Mouse (Mus musculus): Measurements from ENCODE around the gene Gm29776. TPM values are rescaled to one million over a fixed set of nuclear protein-coding genes. Genes with fewer than 3 reads are reported as not detected.

Gm29776 gene
- not detected for total RNA-seq (2021)
- long read RNA-seq, experiment 1, result 0 reads
- long read RNA-seq, experiment 2, result 0 reads

GRCm38 (mm10) chr14:54698733-54699132, at the start of gene Gm29776:
TSS of gene Gm29776 (minus strand) at chr14:54698833.
- no peak for DNase-seq (ENCODE audit: low spot score in 2 of 2)
- TF ChIP-seq CTCF (conservative IDR thresholded peaks at IDR 0.05), result no peak
- H3K4me3 ChIP-seq, result no peak within 1 kb of the TSS

GRCm38 (mm10) chr14:54746038-54746437, 47.4 kb upstream of the Gm29776 start:
- no peak for DNase-seq (ENCODE audit: low spot score in 2 of 2)
- Histone ChIP-seq H3K4me3 (no peak overlapping the region), H3K27ac (no peak overlapping the region)
- TF ChIP-seq CTCF (conservative IDR thresholded peaks at IDR 0.05), result no peak

More at GRCm38 (mm10) chr14:54698733-54699132, at the start of gene Gm29776:
- no peak within 1 kb of the TSS for H3K27ac ChIP-seq

- TF ChIP-seq CTCF (conservative IDR thresholded peaks at IDR 0.05), result no peak
- no peak overlapping the region for H3K27ac ChIP-seq
- no peak for DNase-seq (ENCODE audit: low spot score in 2 of 2)
Measured at GRCm38 (mm10) chr14:54744473-54744872, 45.8 kb upstream of the Gm29776 start.

GRCm38 (mm10) chr14:54742375-54742774, 43.7 kb upstream of the Gm29776 start:
- DNase-seq (ENCODE audit: low spot score in 2 of 2), result no peak
- Histone ChIP-seq H3K4me3 (no peak overlapping the region), H3K27ac (no peak overlapping the region)
- no peak for TF ChIP-seq CTCF (conservative IDR thresholded peaks at IDR 0.05)

More at GRCm38 (mm10) chr14:54744473-54744872, 45.8 kb upstream of the Gm29776 start:
- no peak overlapping the region for H3K4me3 ChIP-seq

- Histone ChIP-seq H3K4me3 (no peak overlapping the region), H3K27ac (no peak overlapping the region)
- no peak for DNase-seq (ENCODE audit: low spot score in 2 of 2)
- no peak for TF ChIP-seq CTCF (conservative IDR thresholded peaks at IDR 0.05)
Measured at GRCm38 (mm10) chr14:54741721-54742120, 43.1 kb upstream of the Gm29776 start.

- H3K4me3 ChIP-seq, result no peak overlapping the region
- no peak for DNase-seq (ENCODE audit: low spot score in 2 of 2)
- no peak for TF ChIP-seq CTCF (conservative IDR thresholded peaks at IDR 0.05)
- peak overlapping the region; percentile 85 for H3K27ac ChIP-seq
Measured at GRCm38 (mm10) chr14:54737634-54738033, 39.0 kb upstream of the Gm29776 start.

GRCm38 (mm10) chr14:54736555-54737552, 38.2 kb upstream of the Gm29776 start:
- TF ChIP-seq CTCF (conservative IDR thresholded peaks at IDR 0.05), result no peak
- H3K4me3 ChIP-seq, result no peak overlapping the region
- peak; percentile 50 to 86 for DNase-seq (ENCODE audit: low spot score in 2 of 2)
- peak overlapping the region; percentile 85 for H3K27ac ChIP-seq

- H3K27ac ChIP-seq, result no peak overlapping the region
Measured at GRCm38 (mm10) chr14:54735221-54735620, 36.6 kb upstream of the Gm29776 start.

GRCm38 (mm10) chr14:54734004-54734403, 35.4 kb upstream of the Gm29776 start:
- TF ChIP-seq CTCF (conservative IDR thresholded peaks at IDR 0.05), result no peak
- no peak for DNase-seq (ENCODE audit: low spot score in 2 of 2)
- Histone ChIP-seq H3K4me3 (no peak overlapping the region), H3K27ac (peak overlapping the region; percentile 18; the same call in 1 of the 2 replicates)

More at GRCm38 (mm10) chr14:54735221-54735620, 36.6 kb upstream of the Gm29776 start:
- DNase-seq (ENCODE audit: low spot score in 2 of 2), result no peak
- no peak for TF ChIP-seq CTCF (conservative IDR thresholded peaks at IDR 0.05)
- no peak overlapping the region for H3K4me3 ChIP-seq

GRCm38 (mm10) chr14:54732206-54732605, 33.6 kb upstream of the Gm29776 start:
- DNase-seq (ENCODE audit: low spot score in 2 of 2), result no peak
- no peak for TF ChIP-seq CTCF (conservative IDR thresholded peaks at IDR 0.05)
- Histone ChIP-seq H3K27ac (peak overlapping the region; percentile 9), H3K4me3 (no peak overlapping the region)

GRCm38 (mm10) chr14:54730305-54730704, 31.7 kb upstream of the Gm29776 start:
- TF ChIP-seq CTCF (conservative IDR thresholded peaks at IDR 0.05), result no peak
- H3K4me3 ChIP-seq, result no peak overlapping the region
- H3K27ac ChIP-seq, result peak overlapping the region; percentile 63
- peak; percentile 39 to 61 for DNase-seq (ENCODE audit: low spot score in 2 of 2)

GRCm38 (mm10) chr14:54728823-54729653, 30.4 kb upstream of the Gm29776 start:
- no peak for TF ChIP-seq CTCF (conservative IDR thresholded peaks at IDR 0.05)
- Histone ChIP-seq H3K27ac (peak overlapping the region; percentile 68; the same call in 1 of the 2 replicates), H3K4me3 (no peak overlapping the region)
- DNase-seq (ENCODE audit: low spot score in 2 of 2), result no peak

GRCm38 (mm10) chr14:54727565-54727964, 28.9 kb upstream of the Gm29776 start:
- no peak overlapping the region for H3K27ac ChIP-seq
- H3K4me3 ChIP-seq, result no peak overlapping the region
- TF ChIP-seq CTCF (conservative IDR thresholded peaks at IDR 0.05), result no peak
- no peak for DNase-seq (ENCODE audit: low spot score in 2 of 2)
